Mouse (Mus musculus): ENCODE results near the gene Hdac11. TPM values are rescaled to one million over a fixed set of nuclear protein-coding genes. Genes with fewer than 3 reads are reported as not detected.
"Not testable (repeated sequence)": the region's sequence is repeated elsewhere in the genome, so short reads cannot be mapped to it uniquely, and the experiment has no call there.

The Hdac11 gene
- polyA plus RNA-seq, 3 experiments from 2014 or later, result 0.80 to 1.5 (median 1.4) TPM

- ATAC-seq, result no peak
These were observed 49.3 kb downstream of the Hdac11 start for GRCm38 (mm10) chr6:91205791-91206190.

- no peak for ATAC-seq
These were observed 51.0 kb downstream of the Hdac11 start for GRCm38 (mm10) chr6:91207491-91207890.

GRCm38 (mm10) chr6:91209780-91210179, 53.3 kb downstream of the Hdac11 start:
- no peak for ATAC-seq

- no peak for ATAC-seq
These were observed 54.4 kb downstream of the Hdac11 start for GRCm38 (mm10) chr6:91210852-91211251.

- ATAC-seq, result not testable (repeated sequence)
These were observed 55.7 kb downstream of the Hdac11 start, which contains the start of gene Fbln2 for GRCm38 (mm10) chr6:91212155-91212554. TSS of gene Fbln2 (plus strand) at chr6:91212455.

GRCm38 (mm10) chr6:91212571-91212970, 56.1 kb downstream of the Hdac11 start:
- no peak for ATAC-seq

GRCm38 (mm10) chr6:91213287-91214218, 57.1 kb downstream of the Hdac11 start:
- ATAC-seq, result no peak

- ATAC-seq, result no peak
These were observed 59.0 kb downstream of the Hdac11 start for GRCm38 (mm10) chr6:91215454-91215853.

GRCm38 (mm10) chr6:91218445-91218844, 62.0 kb downstream of the Hdac11 start:
- no peak for ATAC-seq

GRCm38 (mm10) chr6:91218871-91219270, 62.4 kb downstream of the Hdac11 start:
- no peak for ATAC-seq

- no peak for ATAC-seq
These were observed 63.6 kb downstream of the Hdac11 start for GRCm38 (mm10) chr6:91220062-91220461.

- ATAC-seq, result no peak
These were observed 64.6 kb downstream of the Hdac11 start for GRCm38 (mm10) chr6:91221094-91221493.

- ATAC-seq, result no peak
These were observed 66.4 kb downstream of the Hdac11 start for GRCm38 (mm10) chr6:91222694-91223346.

Other genes with a start within 250 kb of the Hdac11 start
- 10 to 100 TPM in 2 of 3 experiments, 1 to 10 TPM in 1; 9.8 to 12.2 (median 10.0) TPM for gene Iqsec1, start 168.0 kb upstream of the Hdac11 start, polyA plus RNA-seq (2017; shearing (Covaris generic))
- 10 to 100 TPM; 51.5 to 81.0 (median 66.2) TPM for gene Nup210, start 39.8 kb upstream of the Hdac11 start, polyA plus RNA-seq (2017; shearing (Covaris generic))
- gene Fbln2, start 55.8 kb downstream of the Hdac11 start, polyA plus RNA-seq (2017; shearing (Covaris generic)), result 1 to 10 TPM in 1 of 3 experiments, under 1 TPM in 1, not detected in 1; 0.22 to 1.2 TPM

Measured in inflammation-experienced regulatory T-cells, adult 6 months (primary cell).